Mouse (Mus musculus): ENCODE measurements around the gene Cox6a1. TPM values are rescaled to one million over a fixed set of nuclear protein-coding genes. Genes with fewer than 3 reads are reported as not detected.

Gene Cox6a1
- polyA plus RNA-seq (2014; fragmentation: Illumina TruSeq; extraction: RNeasy Lipid Tissue Mini Kit (QIAGEN cat#74804); ENCODE audit: low read depth, low replicate concordance) = 608 TPM

DNA sequence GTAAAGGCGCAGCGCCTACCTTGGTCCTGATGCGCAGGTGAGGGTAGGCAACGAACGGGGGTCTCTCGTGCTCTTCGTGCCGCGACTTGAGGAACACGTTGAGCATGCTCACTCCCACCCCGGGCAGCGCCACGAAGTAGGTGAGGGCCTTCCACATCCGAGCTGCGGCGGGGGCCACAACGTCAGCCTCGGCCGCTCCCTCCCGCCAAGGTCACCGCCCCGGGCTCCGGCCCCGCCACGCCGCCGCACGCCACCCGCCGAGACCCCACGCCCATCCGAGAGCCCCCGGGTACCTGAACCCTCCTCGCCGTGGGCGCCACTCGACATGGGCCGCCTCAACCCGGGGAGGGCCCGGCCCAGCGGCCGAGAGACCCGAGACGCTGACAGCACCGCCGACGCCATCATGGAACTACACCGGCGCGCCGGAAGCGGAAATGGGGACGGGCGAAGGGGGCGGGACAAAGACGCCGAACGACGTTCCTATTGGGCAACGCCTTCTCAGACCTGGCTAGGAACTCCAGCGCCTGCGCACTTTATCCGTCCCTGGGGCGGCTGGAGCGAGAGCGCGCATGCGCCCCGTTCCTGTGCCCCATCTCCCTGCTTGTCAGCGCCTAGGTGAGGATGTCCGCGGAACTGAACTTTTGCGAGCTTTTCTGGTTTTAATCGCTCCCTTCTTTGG, at the start of gene Cox6a1:
TSS of gene Cox6a1 (minus strand) at position 436 of the 679 bp plus-strand sequence.

GRCm38 (mm10) chr5:115340577-115341313, 8.0 kb downstream of the Cox6a1 start, which contains the start of the genes Gatc and Triap1:
Gene Gatc, minus strand, starts transcription at chr5:115341178.
Gene Triap1, plus strand, starts transcription at chr5:115341225.

GRCm38 (mm10) chr5:115326875-115327609, 21.7 kb downstream of the Cox6a1 start, which contains the start of gene Srsf9:
Gene Srsf9, plus strand, starts transcription at chr5:115327177.

GRCm38 (mm10) chr5:115300792-115301614, 47.8 kb downstream of the Cox6a1 start, which contains the start of gene Dynll1:
Gene Dynll1, minus strand, starts transcription at chr5:115300999.

Other genes with a start within 250 kb of the Cox6a1 start
- gene Acads, start 229.6 kb downstream of the Cox6a1 start, polyA plus RNA-seq (2014; fragmentation: Illumina TruSeq; extraction: RNeasy Lipid Tissue Mini Kit (QIAGEN cat#74804); ENCODE audit: low read depth, low replicate concordance) = 67.3 TPM
- gene Unc119b, start 214.0 kb downstream of the Cox6a1 start, polyA plus RNA-seq (2014; fragmentation: Illumina TruSeq; extraction: RNeasy Lipid Tissue Mini Kit (QIAGEN cat#74804); ENCODE audit: low read depth, low replicate concordance) = 56.1 TPM
- 205 TPM for gene Mlec, start 190.8 kb downstream of the Cox6a1 start, polyA plus RNA-seq (2014; fragmentation: Illumina TruSeq; extraction: RNeasy Lipid Tissue Mini Kit (QIAGEN cat#74804); ENCODE audit: low read depth, low replicate concordance)
- gene Cabp1, start 154.6 kb downstream of the Cox6a1 start, polyA plus RNA-seq (2014; fragmentation: Illumina TruSeq; extraction: RNeasy Lipid Tissue Mini Kit (QIAGEN cat#74804); ENCODE audit: low read depth, low replicate concordance) = 3.2 TPM
- 81.1 TPM for gene Pop5, start 113.1 kb downstream of the Cox6a1 start, polyA plus RNA-seq (2014; fragmentation: Illumina TruSeq; extraction: RNeasy Lipid Tissue Mini Kit (QIAGEN cat#74804); ENCODE audit: low read depth, low replicate concordance)
- 150 TPM for gene Rnf10, start 76.1 kb downstream of the Cox6a1 start, polyA plus RNA-seq (2014; fragmentation: Illumina TruSeq; extraction: RNeasy Lipid Tissue Mini Kit (QIAGEN cat#74804); ENCODE audit: low read depth, low replicate concordance)
- gene Coq5, start 69.3 kb downstream of the Cox6a1 start, polyA plus RNA-seq (2014; fragmentation: Illumina TruSeq; extraction: RNeasy Lipid Tissue Mini Kit (QIAGEN cat#74804); ENCODE audit: low read depth, low replicate concordance) = 28.2 TPM
- gene Dynll1, start 48.0 kb downstream of the Cox6a1 start, polyA plus RNA-seq (2014; fragmentation: Illumina TruSeq; extraction: RNeasy Lipid Tissue Mini Kit (QIAGEN cat#74804); ENCODE audit: low read depth, low replicate concordance) = 245 TPM
- 54.0 TPM for gene Srsf9, start 21.8 kb downstream of the Cox6a1 start, polyA plus RNA-seq (2014; fragmentation: Illumina TruSeq; extraction: RNeasy Lipid Tissue Mini Kit (QIAGEN cat#74804); ENCODE audit: low read depth, low replicate concordance)
- gene Gatc, start 7.8 kb downstream of the Cox6a1 start, polyA plus RNA-seq (2014; fragmentation: Illumina TruSeq; extraction: RNeasy Lipid Tissue Mini Kit (QIAGEN cat#74804); ENCODE audit: low read depth, low replicate concordance) = 20.5 TPM
- gene Triap1, start 7.8 kb downstream of the Cox6a1 start, polyA plus RNA-seq (2014; fragmentation: Illumina TruSeq; extraction: RNeasy Lipid Tissue Mini Kit (QIAGEN cat#74804); ENCODE audit: low read depth, low replicate concordance) = 43.0 TPM
- gene Msi1, start 80.6 kb upstream of the Cox6a1 start, polyA plus RNA-seq (2014; fragmentation: Illumina TruSeq; extraction: RNeasy Lipid Tissue Mini Kit (QIAGEN cat#74804); ENCODE audit: low read depth, low replicate concordance) = 1.9 TPM
- gene Pla2g1b, start 117.3 kb upstream of the Cox6a1 start, polyA plus RNA-seq (2014; fragmentation: Illumina TruSeq; extraction: RNeasy Lipid Tissue Mini Kit (QIAGEN cat#74804); ENCODE audit: low read depth, low replicate concordance) = not detected
- gene Sirt4, start 135.7 kb upstream of the Cox6a1 start, polyA plus RNA-seq (2014; fragmentation: Illumina TruSeq; extraction: RNeasy Lipid Tissue Mini Kit (QIAGEN cat#74804); ENCODE audit: low read depth, low replicate concordance) = 37.6 TPM
- gene Pxn, start 157.7 kb upstream of the Cox6a1 start, polyA plus RNA-seq (2014; fragmentation: Illumina TruSeq; extraction: RNeasy Lipid Tissue Mini Kit (QIAGEN cat#74804); ENCODE audit: low read depth, low replicate concordance) = 83.9 TPM
- 1,640 TPM for gene Rplp0, start 210.5 kb upstream of the Cox6a1 start, polyA plus RNA-seq (2014; fragmentation: Illumina TruSeq; extraction: RNeasy Lipid Tissue Mini Kit (QIAGEN cat#74804); ENCODE audit: low read depth, low replicate concordance)
- 46.4 TPM for gene Gcn1l1, start 216.3 kb upstream of the Cox6a1 start, polyA plus RNA-seq (2014; fragmentation: Illumina TruSeq; extraction: RNeasy Lipid Tissue Mini Kit (QIAGEN cat#74804); ENCODE audit: low read depth, low replicate concordance)